Mouse (Mus musculus) regulatory T cell (primary cell): Measurements from ENCODE around the gene Fam76a.
"Not testable (repeated sequence)": the region's sequence is repeated elsewhere in the genome, so short reads cannot be mapped to it uniquely, and the experiment has no call there.

Experiments
- in situ Hi-C: fragments of 300-600 bp; cut with MboI, MseI; formaldehyde crosslinking; loops from one replicate; pipeline ENCODE4 v1.15.1; 2025; ENCODE audit warnings: high pct_unique_total_duplicates

The Fam76a gene

DNA sequence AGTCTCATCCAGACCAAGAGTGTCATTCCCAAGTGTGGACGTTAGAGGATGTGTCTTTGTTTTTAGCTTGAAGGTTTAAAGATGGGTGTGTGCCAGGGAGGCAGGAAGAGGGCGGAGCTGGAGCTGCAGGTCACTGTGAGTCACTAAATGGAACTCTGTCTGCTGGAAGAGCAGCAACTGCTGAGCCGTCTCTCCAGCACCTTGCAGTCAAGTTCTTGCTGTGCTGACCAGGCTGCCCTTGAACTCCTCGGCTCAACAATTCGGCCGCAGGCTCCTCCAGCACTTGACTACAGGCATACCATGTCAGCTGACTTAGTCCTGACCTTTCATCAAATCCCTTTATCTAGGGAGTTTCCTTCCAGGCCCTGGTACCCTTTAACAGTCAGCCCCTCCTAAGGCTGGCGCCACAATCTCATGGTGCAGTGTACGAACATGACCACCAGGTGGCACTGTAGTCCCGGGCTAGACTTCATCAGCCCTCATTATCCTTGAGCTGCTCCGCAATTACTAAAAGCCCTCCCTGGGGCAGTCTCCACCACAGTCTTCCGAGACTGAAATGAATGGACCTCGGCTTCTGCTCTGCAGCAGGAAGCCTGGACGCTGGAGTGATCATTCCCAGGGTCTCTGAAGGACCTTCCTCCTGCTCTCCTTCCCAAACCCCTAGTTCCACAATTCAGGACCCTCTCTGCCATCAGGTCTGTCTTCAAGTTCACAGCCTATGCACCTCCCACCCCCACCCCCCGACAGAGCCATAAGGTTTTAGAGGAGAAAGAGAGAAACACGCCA lies 23.1 kb upstream of the Fam76a start:
- in situ Hi-C loops: no loop called here

DNA sequence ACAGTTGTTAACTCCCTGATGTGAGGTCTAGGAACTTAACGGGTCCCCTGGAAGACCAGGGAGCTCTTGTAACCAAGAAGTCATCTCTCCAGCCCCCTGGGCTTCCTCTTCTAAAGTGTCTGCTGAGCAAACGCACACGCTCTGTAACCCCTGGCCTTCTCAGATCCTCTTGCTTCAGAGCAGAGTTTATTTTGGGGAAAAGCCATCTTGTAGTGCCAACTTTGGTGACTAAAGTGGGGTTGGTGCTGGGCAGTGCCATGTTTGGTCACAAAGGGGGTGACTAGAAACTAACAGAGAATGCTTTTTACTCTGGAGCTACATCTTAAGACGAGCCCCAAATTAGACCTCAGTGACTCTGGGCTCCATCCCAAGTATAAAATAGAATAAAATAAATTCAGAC lies 22.4 kb upstream of the Fam76a start:
- in situ Hi-C loops: no loop called here

DNA sequence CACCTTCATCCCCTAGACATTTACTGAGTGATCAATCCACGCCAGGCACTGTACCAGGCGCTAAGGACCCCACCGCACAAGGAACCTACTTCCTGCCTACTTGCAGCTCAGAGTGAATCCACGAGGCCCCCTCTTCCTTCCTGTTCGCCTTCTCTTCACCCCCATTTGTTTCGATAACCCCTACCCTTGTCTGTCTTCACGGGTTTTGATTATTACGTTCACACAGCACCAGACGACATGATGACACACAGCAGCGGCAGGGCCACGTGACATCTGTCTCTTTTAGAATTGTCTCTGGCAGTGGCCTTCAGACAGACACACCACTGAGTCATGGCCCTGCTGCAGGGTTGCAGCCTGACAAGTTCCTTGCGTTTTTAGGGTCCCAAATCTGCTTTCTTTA lies 21.7 kb upstream of the Fam76a start:
- in situ Hi-C loops: no loop called here

DNA sequence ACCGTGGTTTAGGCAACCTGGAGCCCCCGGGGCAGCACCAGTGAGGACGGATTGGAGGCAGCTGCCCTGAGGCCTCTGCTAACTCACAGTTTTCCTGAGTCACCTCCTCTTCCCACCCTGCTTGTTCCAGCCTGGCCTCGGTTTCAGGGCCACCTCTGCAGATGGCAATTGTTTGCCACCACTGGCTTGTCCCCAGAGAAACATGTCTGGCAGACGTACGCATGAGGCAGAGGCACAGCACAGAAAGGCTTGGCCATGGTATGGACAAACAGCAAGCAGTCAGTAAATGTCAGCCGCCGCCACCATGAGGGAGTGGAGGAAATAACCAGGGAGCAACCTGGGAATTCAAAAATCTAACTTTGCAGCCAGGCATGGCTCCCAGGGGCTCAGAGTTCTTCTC lies 20.7 kb upstream of the Fam76a start:
- in situ Hi-C loops: no loop called here

DNA sequence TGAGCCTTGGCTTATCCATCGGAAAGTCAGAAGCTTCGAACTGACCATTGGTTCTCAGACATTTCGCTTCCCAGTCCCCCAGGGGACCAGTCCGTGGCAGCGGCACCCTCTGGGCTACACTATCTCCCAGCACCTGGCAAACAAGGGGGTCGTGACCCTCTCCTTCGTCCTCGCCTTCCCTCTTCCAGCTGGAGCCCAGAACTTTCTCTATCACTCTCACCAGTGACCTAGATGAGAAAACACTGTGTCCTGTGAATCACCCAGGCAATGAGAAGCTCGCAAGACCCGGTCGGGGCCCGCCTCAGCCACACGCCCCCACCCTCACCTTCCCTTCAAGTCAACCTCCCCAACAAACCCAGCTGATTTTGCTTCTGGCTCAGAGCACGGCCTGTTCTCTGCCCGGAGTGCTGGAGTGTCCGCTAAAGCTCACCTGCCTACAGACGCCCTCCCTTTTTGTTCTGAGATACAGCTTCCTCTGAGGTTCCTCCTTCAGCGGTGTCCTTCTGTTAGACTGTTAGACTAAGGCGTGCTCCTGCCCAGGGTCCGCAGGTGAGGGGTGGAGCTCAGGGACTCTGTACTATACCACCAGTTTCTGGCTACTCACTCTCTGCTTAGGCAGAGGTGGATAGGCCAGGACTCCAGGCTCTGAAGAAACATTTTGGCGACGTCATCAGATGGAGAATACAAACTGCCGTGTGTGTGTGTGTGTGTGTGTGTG lies 18.8 kb upstream of the Fam76a start:
- in situ Hi-C loops: no loop called here

DNA sequence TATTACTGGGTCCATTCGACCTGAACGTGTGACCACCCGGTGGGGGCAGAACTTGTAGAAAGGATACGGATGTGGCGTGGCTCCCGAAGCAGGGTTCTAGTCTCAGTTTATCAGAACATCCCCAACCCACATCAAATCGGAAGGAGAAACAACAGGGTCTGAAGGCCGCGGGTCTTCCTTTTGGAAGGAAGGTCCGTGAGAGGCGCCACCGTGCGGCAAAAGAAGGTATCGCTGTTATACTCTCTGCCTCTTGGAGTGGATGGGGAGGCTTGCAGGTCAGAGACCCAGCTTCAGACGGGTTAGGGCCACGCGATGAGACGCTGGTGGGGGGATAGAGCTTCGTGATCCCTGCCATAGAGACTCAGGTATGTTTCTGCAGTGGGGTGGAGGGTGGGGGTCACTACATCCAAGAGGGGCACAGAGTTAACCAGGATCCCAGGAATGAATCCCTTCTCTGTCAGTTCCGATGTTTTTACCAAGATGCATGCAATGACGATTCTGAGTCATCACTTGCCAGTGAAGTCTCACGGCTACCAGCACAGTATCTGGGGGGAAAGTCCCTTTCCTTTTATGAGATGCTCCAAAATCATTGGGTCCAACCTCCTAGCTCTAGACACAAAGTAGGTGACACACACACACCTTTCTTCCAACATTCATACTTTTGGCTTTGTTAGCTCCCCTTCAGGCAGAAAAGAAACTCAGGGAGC lies 17.2 kb upstream of the Fam76a start:
- in situ Hi-C loops: no loop called here

DNA sequence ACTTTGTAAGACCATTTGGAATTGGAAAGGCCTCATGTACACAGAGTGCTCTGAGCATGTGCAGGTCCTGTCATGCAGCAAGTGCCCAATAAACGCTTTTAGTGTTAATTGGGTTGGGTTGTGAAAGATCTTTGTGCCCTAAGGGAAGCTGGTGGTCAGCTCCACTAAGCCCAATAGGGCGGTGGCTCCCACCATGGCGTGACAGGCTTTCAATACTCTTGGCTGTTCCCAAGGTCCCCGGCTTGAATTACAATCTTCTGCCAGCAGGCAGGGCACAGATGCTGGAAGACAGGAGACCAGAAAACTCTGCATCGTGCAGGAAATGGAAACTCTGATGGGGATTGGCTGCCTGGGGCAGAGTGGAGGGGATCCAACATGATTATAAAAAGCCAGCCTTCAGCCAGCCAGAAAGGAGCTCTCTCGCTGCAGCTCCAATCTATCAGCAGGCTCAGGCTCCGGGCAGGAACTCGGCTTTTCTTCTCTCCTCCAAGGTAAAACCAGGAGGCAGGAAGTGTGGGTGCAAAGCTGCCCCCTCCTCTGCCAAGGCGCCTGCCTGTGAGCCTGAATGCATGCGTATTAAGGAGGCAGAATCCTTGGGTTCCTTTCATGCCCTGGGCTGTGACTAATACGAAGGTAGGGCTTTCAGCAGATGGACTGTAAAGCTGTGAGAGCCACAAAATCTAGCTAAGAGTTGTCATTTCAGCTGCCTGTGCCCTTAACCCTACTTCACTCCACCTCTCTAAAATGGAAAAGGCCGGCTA lies 16.0 kb upstream of the Fam76a start:
- in situ Hi-C loops: no loop called here

DNA sequence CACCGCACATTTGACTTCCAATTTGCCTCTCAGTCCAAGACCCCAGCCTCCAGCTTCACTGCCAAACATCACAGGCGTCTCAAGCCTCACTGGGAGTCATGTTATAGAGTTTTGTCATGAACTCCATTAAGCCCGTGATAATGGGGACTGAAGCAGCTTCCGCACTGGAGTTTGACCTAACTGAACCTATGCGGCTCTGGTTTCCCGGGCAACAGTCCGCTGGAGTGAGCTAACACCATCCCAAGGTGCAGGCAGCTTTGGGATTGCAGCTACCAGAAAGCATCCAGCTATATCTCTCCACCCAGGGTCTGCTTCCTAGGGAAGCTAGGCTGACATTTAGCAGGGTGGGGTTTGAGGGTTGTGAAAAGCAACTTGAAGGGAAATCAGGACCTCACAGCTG lies 12.3 kb upstream of the Fam76a start:
- in situ Hi-C loops: no loop called here

DNA sequence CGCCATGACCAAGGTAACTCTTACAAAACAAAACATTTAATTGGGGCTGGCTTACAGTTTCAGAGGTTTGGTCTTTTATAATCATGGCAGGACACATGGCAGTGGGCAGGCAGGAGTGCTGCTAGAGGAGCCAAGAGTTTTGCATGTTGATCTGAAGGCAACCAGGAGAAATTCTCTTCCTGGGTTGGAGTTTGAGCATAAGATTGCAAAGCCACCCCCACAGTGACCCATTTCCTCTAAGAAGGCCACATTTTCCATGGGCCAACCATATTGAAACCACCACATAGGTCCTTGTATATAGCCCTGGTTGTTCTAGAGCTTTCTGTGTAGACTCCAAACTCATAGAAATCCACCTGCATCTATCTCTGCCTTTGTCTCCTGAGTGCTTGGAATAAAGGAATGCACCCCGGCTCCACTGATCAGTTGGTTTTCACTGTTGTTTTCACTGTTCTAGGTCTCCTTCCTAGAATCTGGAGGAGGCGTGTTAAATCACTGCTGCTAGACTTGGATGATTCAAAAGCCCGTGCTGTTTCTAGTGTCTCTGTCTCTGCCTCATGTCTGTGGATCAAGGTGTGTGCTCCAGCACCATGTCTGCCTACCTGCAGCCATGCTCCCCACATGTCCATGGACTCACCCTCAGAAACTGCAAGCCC lies 10.5 kb upstream of the Fam76a start:
- in situ Hi-C loops: no loop called here

DNA sequence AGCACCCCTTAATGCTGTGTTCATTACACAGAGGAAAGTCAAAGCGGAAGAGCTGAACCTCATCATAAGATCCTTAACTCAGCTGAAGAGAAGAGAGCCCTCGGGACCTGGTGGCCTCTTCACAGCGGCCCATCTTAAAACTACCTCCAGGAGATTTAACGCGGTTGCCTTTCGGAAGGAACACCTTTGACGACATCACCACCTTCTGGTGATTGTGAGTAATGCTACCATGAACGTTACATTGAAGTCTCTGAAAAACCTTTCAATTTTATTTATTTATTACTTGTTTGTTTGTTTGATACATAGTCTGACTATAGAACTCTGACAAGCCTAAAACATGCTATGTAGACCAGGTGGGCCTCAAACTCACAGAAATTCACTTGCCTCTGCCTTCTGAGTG lies 8.4 kb upstream of the Fam76a start:
- in situ Hi-C loops: no loop called here

DNA sequence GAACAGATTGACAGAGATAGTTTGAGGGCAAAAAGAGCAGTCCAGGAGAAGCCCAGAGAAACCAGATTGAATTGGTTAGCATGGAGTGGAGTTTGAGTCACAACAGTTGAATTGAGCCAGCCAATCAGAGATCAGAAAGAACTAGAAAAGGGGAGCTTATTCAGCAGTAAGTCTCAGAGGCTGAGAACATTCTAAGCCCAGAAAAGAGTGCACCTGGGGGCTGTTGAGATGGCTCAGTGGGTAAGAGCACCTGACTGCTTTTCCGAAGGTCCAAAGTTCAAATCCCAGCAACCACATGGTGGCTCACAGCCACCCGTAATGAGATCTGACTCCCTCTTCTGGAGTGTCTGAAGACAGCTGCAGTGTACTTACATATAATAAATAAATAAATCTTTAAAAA lies 4.2 kb upstream of the Fam76a start:
- in situ Hi-C loops: loop anchor here (5.0 kb wide), 2 partner anchors 44 to 84 kb away; partner anchors contain the start of genes Ppp1r8 and Stx12

DNA sequence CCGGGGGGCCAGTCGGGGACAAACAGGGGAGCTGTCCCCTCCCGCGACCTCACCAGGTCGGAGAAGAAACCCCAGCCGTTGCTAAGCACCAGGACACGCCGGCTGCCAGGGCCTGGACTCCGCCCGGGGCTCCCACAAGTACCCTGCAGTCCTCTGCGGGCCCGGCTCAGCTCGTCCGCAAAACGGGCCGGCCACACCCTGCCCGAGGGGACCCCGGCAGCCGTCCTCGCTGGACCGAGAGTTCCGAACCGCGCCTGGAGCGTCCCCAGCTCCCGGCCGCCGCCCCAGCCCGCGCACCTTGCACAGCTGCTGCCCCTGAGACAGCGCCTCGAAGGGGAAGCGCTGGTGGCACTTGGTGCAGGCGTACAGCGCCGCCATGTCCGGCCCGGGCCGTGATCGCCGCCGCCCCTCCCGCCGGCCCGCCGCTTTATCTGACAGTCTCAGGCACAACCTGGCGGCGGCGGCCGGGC lies 262 bp downstream of the Fam76a start:
- in situ Hi-C loops: no loop called here

DNA sequence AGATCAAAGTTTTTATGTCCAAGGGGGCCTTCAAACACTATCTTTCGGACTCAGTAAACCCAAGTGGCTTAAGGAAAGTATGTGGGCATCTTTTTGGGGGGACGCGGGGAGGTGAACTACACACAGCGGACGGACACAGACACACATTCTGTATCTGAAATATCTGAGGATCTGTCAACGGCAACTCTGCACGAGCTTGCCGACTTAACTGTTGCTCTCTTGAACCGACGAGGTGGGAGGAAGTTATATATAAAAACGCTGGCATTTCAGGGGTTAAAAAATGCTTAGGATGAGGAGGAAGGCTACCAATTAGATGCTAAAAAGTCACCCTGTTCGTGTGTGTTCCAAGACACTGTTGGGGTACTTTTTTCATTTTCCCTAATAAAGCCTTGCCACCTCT lies 870 bp downstream of the Fam76a start:
- in situ Hi-C loops: no loop called here

DNA sequence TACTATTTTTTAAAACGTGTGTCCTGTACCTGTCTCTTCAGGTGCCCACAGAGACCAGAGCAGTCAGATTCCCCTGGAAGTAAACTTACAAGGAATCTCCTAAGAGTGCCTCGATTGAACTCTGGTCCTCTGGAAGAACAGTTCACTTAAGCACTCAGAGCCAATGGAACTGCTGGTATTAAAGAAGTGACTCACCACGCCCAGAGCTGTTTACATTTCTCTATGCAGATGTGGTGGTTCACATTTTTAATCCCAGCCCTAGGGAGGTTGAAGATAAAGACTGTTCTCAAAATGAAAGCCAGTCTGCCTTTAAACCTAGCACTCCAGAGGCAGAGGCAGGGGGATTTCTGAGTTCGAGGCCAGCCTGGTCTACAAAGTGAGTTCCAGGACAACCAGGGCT lies 2.2 kb downstream of the Fam76a start:
- in situ Hi-C loops: no loop called here

DNA sequence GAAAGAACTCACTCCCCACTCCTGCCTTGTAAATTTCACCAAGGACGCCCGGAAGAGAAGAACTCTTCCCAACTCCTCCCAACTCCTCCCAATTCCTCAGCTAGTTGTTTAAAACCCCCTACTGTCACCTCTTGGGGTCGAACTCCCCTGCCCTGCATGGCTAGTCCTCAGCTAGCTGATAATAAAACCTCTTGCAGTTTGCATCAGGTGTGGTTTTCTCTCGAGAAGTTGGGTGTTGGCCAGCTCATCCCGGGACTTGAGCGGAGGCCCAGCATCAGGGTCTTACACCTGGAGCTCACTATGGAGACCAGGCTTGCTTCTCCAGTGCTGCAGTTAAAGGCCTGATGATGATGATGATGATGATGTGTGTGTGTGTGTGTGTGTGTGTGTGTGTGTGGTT lies 3.9 kb downstream of the Fam76a start:
- in situ Hi-C loops: not testable (repeated sequence)

DNA sequence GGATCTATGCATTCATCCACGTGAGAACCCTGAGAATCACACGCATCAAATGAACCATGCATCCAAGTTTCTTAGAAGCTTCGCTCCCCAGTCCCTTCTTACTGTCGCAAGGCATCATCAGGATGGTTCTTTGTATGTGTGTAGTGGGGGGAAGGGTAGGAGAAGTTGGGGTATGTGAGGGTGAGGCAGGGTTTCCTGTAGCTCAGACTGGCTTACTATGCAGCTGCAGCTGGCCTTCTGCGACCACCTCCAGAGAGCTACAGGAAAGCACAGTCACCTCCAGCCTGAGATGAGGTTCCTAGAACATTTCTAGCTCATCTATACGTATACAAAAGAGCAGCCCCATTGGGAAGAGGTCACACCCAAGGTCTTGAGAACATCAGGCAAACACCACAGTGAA lies 10.2 kb downstream of the Fam76a start:
- in situ Hi-C loops: no loop called here

DNA sequence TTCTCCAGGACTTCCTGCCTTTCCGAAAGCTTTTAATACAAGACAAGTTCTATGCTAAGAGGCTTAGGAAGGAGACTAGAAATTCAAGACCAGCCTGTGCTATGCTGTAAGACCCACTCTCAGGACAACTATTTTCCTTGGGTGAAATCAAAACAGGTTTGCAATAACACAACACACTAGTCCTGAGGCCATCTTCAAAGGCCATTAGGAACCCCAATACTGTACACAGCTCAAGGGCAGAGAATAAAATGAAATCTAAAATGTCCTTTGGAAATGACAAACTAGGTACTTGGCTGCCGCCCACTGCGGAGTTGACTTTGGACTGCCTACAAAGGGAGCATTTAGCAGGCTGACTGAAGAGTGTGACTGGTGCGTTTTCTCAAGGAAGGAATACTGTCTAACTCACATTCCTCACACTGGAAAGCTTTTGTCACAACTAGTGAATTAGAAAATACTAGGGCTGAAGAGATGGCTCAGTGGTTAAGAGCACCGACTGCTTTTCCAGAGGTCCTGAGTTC lies 16.5 kb downstream of the Fam76a start:
- in situ Hi-C loops: no loop called here

DNA sequence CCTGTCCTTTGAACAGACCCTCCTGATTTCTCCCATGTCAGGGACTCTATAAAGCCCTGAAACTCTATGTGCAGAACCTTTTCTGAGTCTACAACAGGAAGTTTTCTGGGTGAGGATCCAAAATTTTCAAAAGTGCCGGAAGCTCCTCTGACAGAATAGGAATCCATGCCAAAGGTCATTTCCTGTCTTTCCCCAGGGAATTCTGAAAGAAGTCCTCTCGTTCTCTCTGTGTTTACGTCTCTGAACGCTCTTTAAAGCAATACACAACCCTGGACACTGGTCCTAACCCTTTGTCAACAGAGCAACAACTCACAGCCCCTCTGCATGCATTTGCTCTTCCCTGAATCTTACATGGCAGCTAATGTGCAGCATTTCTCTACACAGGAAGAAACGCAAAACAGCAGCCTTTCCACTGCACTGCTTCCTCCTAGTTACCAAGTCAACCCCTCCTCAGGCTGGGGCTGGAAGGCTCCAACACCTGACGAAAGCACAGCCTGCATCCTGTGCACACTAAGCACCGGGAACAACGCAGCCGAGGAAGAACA lies 17.5 kb downstream of the Fam76a start:
- in situ Hi-C loops: no loop called here

DNA sequence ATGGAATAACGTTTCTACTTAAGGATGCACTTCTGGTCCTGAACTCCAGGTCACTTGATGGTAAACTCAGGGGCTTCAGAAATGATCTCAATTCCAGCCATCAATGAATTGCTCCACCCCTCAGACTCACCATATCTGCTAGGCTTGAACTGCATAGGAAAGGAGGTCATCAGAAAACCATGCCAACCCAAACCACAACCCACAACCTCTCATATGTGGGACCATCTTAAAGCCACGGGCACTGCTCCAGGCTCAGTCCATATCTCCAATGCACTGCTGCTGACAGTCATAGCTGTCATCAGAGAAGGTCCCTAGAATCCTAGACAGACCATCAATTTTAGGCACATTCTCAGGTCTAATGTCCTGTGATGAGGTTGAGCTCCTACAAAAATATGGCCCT lies 18.3 kb downstream of the Fam76a start:
- in situ Hi-C loops: no loop called here

DNA sequence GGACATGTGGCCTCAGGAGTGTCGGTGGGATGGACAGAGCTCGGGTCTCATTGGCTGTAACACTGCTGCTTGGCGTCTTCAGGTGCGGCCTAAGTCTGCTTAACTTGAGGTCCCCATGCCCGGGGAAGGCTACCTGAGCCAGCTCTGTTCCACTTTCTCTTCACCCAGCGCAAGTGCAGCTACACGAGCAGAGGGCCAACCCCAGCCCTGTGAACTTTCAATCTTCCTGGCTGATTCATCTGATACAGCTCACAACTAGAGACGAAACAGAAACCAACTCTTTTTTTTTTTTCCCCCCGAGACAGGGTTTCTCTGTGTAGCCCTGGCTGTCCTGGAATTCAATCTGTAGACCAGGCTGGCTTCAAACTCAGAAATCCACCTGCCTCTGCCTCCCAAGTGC lies 24.2 kb downstream of the Fam76a start:
- in situ Hi-C loops: no loop called here

DNA sequence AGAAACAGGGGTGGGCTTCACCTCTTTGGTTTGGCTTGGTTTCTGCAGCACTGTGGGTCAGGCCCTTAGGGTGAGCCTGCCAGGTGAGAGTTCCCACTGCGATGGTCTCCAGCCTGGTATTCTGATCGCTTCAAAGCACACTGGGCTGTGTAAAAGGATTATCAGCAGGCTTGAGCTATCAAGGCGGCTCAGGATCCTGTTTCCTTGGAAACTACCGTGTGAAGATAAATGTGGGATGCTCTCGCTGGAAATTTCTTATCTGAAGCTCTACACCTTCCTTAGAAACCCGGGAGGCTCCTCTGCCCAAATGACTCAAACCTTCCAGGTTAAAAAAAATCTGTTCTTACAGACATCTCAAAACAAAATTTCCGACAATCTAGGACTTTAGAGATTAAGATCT lies 28.0 kb downstream of the Fam76a start:
- in situ Hi-C loops: no loop called here
